Mouse (Mus musculus) limb, embryonic 15.5 days (tissue): ENCODE data around the gene Tanc1. TPM values are rescaled to one million over a fixed set of nuclear protein-coding genes. Genes with fewer than 3 reads are reported as not detected.

Source experiments
- ATAC-seq: fragments of 200-750 bp; cut with Nextera tagmentation; 2 replicates; pipeline ENCODE4 v1.8.0; 2017; ENCODE audit warnings: low read depth, moderate TSS enrichment; ENCODE audit not compliant: insufficient number of reproducible peaks, low FRiP score, low TSS enrichment
- H3K27ac ChIP-seq: fragments of 300-500 bp; sonication (generic); 2 replicates; pipeline ENCODE4 v1.5.1; 2015; ENCODE audit warnings: moderate library complexity, mild to moderate bottlenecking, inconsistent platforms
- H3K27me3 ChIP-seq: fragments of 300-500 bp; sonication (generic); 2 replicates; pipeline ENCODE4 v1.6.1; 2015; ENCODE audit warnings: inconsistent platforms
- H3K36me3 ChIP-seq: fragments of 300-500 bp; sonication (generic); 2 replicates; pipeline ENCODE4 v1.6.1; 2015; ENCODE audit warnings: inconsistent platforms
- H3K4me1 ChIP-seq: fragments of 300-500 bp; sonication (generic); 2 replicates; pipeline ENCODE4 v1.6.1; 2015; ENCODE audit warnings: inconsistent platforms
- H3K4me2 ChIP-seq: fragments of 300-500 bp; sonication (generic); 2 replicates; pipeline ENCODE4 v1.6.1; 2015; ENCODE audit warnings: mild to moderate bottlenecking, inconsistent platforms
- H3K4me3 ChIP-seq: fragments of 300-500 bp; sonication (generic); 2 replicates; pipeline ENCODE4 v1.5.1; 2015; ENCODE audit warnings: mild to moderate bottlenecking, inconsistent platforms
- H3K9ac ChIP-seq: fragments of 300-500 bp; sonication (generic); 2 replicates; pipeline ENCODE4 v1.6.1; 2015; ENCODE audit warnings: inconsistent platforms
- H3K9me3 ChIP-seq: fragments of 300-500 bp; sonication (generic); 2 replicates; pipeline ENCODE4 v1.6.1; 2016; ENCODE audit warnings: inconsistent platforms
- WGBS: fragments of 180-500 bp; shearing (Covaris S2); methylation state at CpG from one replicate; pipeline ENCODE4 v1.1.7; 2015; 5-methylcytosine and 5-hydroxymethylcytosine counted together
- polyA plus RNA-seq: library from polyadenylated mRNA; unstranded; fragments of >200 nt; fragmentation: Nextera tagmentation; extraction: Ambion mirVana; gene quantifications from 2 replicates; pipeline ENCODE4 v1.2.1, GENCODE M21; 2015

Gene Tanc1
- polyA plus RNA-seq, 1 experiment from 2014 or later = 50.6 TPM

GRCm38 (mm10) chr2:59854363-59854762, 242.5 kb downstream of the Tanc1 start:
- 54% methylated on average over 9 of the region's 9 CpGs for WGBS

GRCm38 (mm10) chr2:59862618-59863017, 250.8 kb downstream of the Tanc1 start:
- no peak overlapping the region for H3K9ac ChIP-seq
- H3K4me2 ChIP-seq = no peak overlapping the region
- ATAC-seq = no peak
- H3K27me3 ChIP-seq = no peaks in the 10 kb centered on the region
- H3K4me1 ChIP-seq = no peaks in the 10 kb centered on the region
- peaks cover 27% of the 10 kb centered on the region for H3K36me3 ChIP-seq
- no peak overlapping the region for H3K27ac ChIP-seq
- WGBS = 91% methylated on average over 6 of the region's 6 CpGs
- no peaks in the 10 kb centered on the region for H3K9me3 ChIP-seq
- H3K4me3 ChIP-seq = no peak overlapping the region

More at GRCm38 (mm10) chr2:59854363-59854762, 242.5 kb downstream of the Tanc1 start:
- Histone ChIP-seq H3K4me3 (no peak overlapping the region), H3K27me3 (no peaks in the 10 kb centered on the region), H3K27ac (no peak overlapping the region), H3K36me3 (peaks cover 26% of the 10 kb centered on the region), H3K4me1 (no peaks in the 10 kb centered on the region), H3K4me2 (no peak overlapping the region), H3K9ac (no peak overlapping the region), H3K9me3 (no peaks in the 10 kb centered on the region)
- no peak for ATAC-seq

GRCm38 (mm10) chr2:59870526-59870925, 258.7 kb downstream of the Tanc1 start:
- Histone ChIP-seq H3K36me3 (peaks cover 20% of the 10 kb centered on the region), H3K27me3 (no peaks in the 10 kb centered on the region), H3K9me3 (no peaks in the 10 kb centered on the region), H3K4me2 (no peak overlapping the region), H3K9ac (no peak overlapping the region), H3K4me1 (no peaks in the 10 kb centered on the region), H3K4me3 (no peak overlapping the region), H3K27ac (no peak overlapping the region)
- 87% methylated on average over 6 of the region's 6 CpGs for WGBS
- ATAC-seq = no peak

GRCm38 (mm10) chr2:59876482-59876881, 264.6 kb downstream of the Tanc1 start:
- ATAC-seq = no peak
- no peak overlapping the region for H3K4me3 ChIP-seq
- H3K9me3 ChIP-seq = no peaks in the 10 kb centered on the region
- H3K27me3 ChIP-seq = no peaks in the 10 kb centered on the region
- H3K4me2 ChIP-seq = no peak overlapping the region
- H3K4me1 ChIP-seq = 0 out of 2 replicates have a peak, but pooled peaks cover 3% of the 10 kb centered on the region
- H3K27ac ChIP-seq = no peak overlapping the region
- peaks cover 20% of the 10 kb centered on the region for H3K36me3 ChIP-seq
- no peak overlapping the region for H3K9ac ChIP-seq
- 94% methylated on average over 15 of the region's 15 CpGs for WGBS

- Histone ChIP-seq H3K36me3 (peaks cover 12% of the 10 kb centered on the region), H3K27me3 (no peaks in the 10 kb centered on the region), H3K4me3 (no peak overlapping the region), H3K9ac (no peak overlapping the region), H3K27ac (no peak overlapping the region), H3K4me1 (0 out of 2 replicates have a peak, but pooled peaks cover 3% of the 10 kb centered on the region), H3K9me3 (no peaks in the 10 kb centered on the region), H3K4me2 (no peak overlapping the region)
- no peak for ATAC-seq
- 84% methylated on average over 4 of the region's 4 CpGs for WGBS
These were observed 265.5 kb downstream of the Tanc1 start for GRCm38 (mm10) chr2:59877335-59877734.

GRCm38 (mm10) chr2:59878221-59878620, 266.4 kb downstream of the Tanc1 start:
- no peaks in the 10 kb centered on the region for H3K27me3 ChIP-seq
- ATAC-seq = no peak
- no peak overlapping the region for H3K4me2 ChIP-seq
- H3K9me3 ChIP-seq = no peaks in the 10 kb centered on the region
- H3K9ac ChIP-seq = no peak overlapping the region
- H3K27ac ChIP-seq = no peak overlapping the region
- WGBS = 70% methylated on average over 19 of the region's 19 CpGs
- peaks cover 10% of the 10 kb centered on the region; the same call in 1 of the 2 replicates for H3K36me3 ChIP-seq
- no peak overlapping the region for H3K4me3 ChIP-seq
- H3K4me1 ChIP-seq = peaks cover 6% of the 10 kb centered on the region; the same call in 1 of the 2 replicates

GRCm38 (mm10) chr2:59881404-59881803, 269.6 kb downstream of the Tanc1 start:
- no peak for ATAC-seq
- Histone ChIP-seq H3K4me3 (peak overlapping the region; percentile 95), H3K27ac (no peak overlapping the region), H3K9me3 (no peaks in the 10 kb centered on the region), H3K36me3 (0 out of 2 replicates have a peak, but pooled peaks cover under 1% of the 10 kb centered on the region), H3K9ac (no peak overlapping the region), H3K4me2 (peak overlapping the region; percentile 54), H3K27me3 (no peaks in the 10 kb centered on the region), H3K4me1 (peaks cover 6% of the 10 kb centered on the region; the same call in 1 of the 2 replicates)
- 76% methylated on average over 6 of the region's 6 CpGs for WGBS

GRCm38 (mm10) chr2:59881831-59882741, 270.2 kb downstream of the Tanc1 start, which contains the start of gene Wdsub1:
TSS of gene Wdsub1 (minus strand) at chr2:59882591.
- Histone ChIP-seq H3K27ac (peak within 1 kb of the TSS; percentile 86), H3K4me3 (peak within 1 kb of the TSS; percentile 95), H3K4me2 (peak within 1 kb of the TSS; percentile 54), H3K27me3 (no peaks in the 10 kb centered on the region), H3K9me3 (no peaks in the 10 kb centered on the region), H3K4me1 (peaks cover 6% of the 10 kb centered on the region; the same call in 1 of the 2 replicates), H3K9ac (peak within 1 kb of the TSS; percentile 88), H3K36me3 (no peaks in the 10 kb centered on the region)
- ATAC-seq = peak; percentile 92
- 3% methylated on average over 57 of the region's 57 CpGs for WGBS

- Histone ChIP-seq H3K36me3 (no peaks in the 10 kb centered on the region), H3K9me3 (no peaks in the 10 kb centered on the region), H3K27ac (no peak overlapping the region), H3K9ac (no peak overlapping the region), H3K4me3 (peak overlapping the region; percentile 95), H3K4me2 (peak overlapping the region; percentile 54), H3K4me1 (peaks cover 6% of the 10 kb centered on the region; the same call in 1 of the 2 replicates), H3K27me3 (no peaks in the 10 kb centered on the region)
- no peak for ATAC-seq
- WGBS = 63% methylated on average over 8 of the region's 8 CpGs
These were observed 271.0 kb downstream of the Tanc1 start for GRCm38 (mm10) chr2:59882742-59883281.

- no peaks in the 10 kb centered on the region for H3K4me1 ChIP-seq
- H3K4me2 ChIP-seq = no peak overlapping the region
- no peak overlapping the region for H3K27ac ChIP-seq
- no peaks in the 10 kb centered on the region for H3K27me3 ChIP-seq
- no peaks in the 10 kb centered on the region for H3K9me3 ChIP-seq
- WGBS = 57% methylated on average over 6 of the region's 6 CpGs
- ATAC-seq = no peak
- peaks cover 11% of the 10 kb centered on the region; the same call in 1 of the 2 replicates for H3K36me3 ChIP-seq
- no peak overlapping the region for H3K9ac ChIP-seq
- H3K4me3 ChIP-seq = no peak overlapping the region
These were observed 277.9 kb downstream of the Tanc1 start for GRCm38 (mm10) chr2:59889699-59890098.
